Mouse (Mus musculus): Measurements from ENCODE around the gene Foxj3. TPM values are rescaled to one million over a fixed set of nuclear protein-coding genes. Genes with fewer than 3 reads are reported as not detected.

Foxj3 gene
- polyA plus RNA-seq, 1 experiment = 32.3 TPM

DNA sequence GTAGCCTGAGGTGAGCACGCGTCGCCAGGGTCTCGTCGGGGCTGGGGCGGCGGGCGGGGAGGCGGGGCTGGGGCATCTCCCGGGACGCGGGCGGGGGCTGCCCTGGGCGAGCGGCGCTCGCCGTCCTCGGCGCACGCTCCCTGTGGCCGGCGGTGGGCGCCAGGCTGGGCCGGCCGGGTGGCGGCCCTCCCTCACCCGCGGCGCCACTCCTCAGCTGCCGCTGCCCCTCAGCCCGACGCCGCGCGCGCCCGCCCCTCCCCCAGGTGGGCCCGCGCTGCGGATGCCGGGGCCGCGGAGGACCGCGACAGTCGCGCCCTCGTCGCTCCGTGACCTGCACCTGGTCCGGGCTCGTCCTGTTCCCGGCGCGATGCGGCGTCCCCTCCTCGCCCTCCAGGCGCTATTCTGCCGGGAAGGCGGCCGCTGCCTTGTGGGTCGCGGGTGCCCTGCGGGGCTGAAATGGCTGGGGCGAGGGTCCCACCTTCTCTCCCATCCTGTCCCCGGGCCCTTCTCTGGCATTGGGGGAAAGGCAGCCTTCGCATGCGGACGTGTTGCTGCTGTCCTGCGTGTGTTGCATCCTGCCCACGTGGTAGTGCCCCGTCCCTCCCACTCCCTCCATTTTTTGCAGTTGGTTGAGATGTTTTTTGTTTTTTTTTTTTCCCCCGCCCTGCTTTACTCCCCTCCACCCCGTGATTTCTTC is 3.2 kb downstream of the Foxj3 start:
- WGBS = under 1% methylated on average over 42 of the region's 76 CpGs
- peak overlapping the region; percentile 75 for H3K27ac ChIP-seq (ENCODE audit: insufficient read depth, low read length)
- peak; percentile 51 to 66 for DNase-seq
- peak overlapping the region; percentile 94 for H3K4me3 ChIP-seq (replicated peaks; ENCODE audit: insufficient read depth, low read depth, low read length)
- TF ChIP-seq CTCF (IDR thresholded peaks at IDR 0.05; ENCODE audit: borderline replicate concordance, insufficient read depth, low read depth, low read length) = no peak
- TF ChIP-seq POLR2A (IDR thresholded peaks at IDR 0.05; ENCODE audit: borderline replicate concordance, insufficient read depth, low read length) = no peak
- H3K27me3 ChIP-seq (ENCODE audit: control insufficient read depth, insufficient read depth, low read length) = no peaks in the 10 kb centered on the region
- H3K4me1 ChIP-seq (ENCODE audit: control insufficient read depth, insufficient read depth, low read length) = peaks cover 2% of the 10 kb centered on the region; the same call in 1 of the 2 replicates

DNA sequence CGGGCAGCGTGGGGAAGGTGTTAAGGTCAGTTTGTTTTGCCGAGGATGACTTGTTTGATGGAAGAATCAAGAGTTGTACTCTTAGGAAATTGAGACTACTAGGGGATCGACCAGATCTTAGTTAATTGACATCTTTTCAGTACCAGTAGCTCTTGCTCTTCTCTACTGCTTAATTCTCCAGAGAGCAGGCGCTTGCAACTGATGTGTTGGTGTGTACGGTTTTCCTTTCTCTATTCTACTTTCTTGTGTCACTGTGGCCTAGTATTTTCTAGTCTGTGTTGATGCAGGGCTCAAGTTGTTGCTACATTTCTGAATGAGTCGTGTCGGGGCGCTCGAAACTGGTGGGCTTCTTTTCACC is 3.7 kb downstream of the Foxj3 start:
- 2% methylated on average over 10 of the region's 10 CpGs for WGBS
- TF ChIP-seq POLR2A (IDR thresholded peaks at IDR 0.05; ENCODE audit: borderline replicate concordance, insufficient read depth, low read length) (no peak), CTCF (IDR thresholded peaks at IDR 0.05; ENCODE audit: borderline replicate concordance, insufficient read depth, low read depth, low read length) (no peak)
- Histone ChIP-seq H3K27ac (ENCODE audit: insufficient read depth, low read length) (no peak overlapping the region), H3K4me1 (ENCODE audit: control insufficient read depth, insufficient read depth, low read length) (peaks cover 2% of the 10 kb centered on the region; the same call in 1 of the 2 replicates), H3K4me3 (replicated peaks; ENCODE audit: insufficient read depth, low read depth, low read length) (peak overlapping the region; percentile 94), H3K27me3 (ENCODE audit: control insufficient read depth, insufficient read depth, low read length) (no peaks in the 10 kb centered on the region)
- no peak for DNase-seq

DNA sequence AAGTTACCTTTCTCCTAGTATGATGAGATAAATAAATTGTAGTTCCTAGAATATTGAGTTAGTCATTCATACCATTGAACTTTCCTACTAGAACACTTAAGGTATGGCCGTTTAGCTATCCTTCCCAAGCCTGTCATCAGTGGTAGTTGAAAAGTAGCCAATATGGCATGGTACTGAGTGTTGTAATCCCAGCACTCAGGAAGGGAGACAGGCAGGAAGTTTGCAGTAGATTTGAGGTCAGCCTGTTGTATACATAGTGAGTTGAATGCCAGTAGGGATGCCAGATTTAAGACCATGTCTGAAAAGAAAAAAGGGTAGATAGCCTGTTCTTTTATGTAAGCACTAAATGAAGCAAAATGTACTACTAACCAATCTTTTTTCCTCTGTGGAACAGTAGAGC is 14.1 kb downstream of the Foxj3 start:
- WGBS = 17% methylated on average over 1 of the region's 1 CpGs
- peak in 1 of 2 experiments; percentile 13 for DNase-seq
- Histone ChIP-seq H3K27ac (ENCODE audit: insufficient read depth, low read length) (no peak overlapping the region), H3K4me3 (replicated peaks; ENCODE audit: insufficient read depth, low read depth, low read length) (no peak overlapping the region), H3K4me1 (ENCODE audit: control insufficient read depth, insufficient read depth, low read length) (peaks cover 2% of the 10 kb centered on the region), H3K27me3 (ENCODE audit: control insufficient read depth, insufficient read depth, low read length) (no peaks in the 10 kb centered on the region)
- TF ChIP-seq CTCF (IDR thresholded peaks at IDR 0.05; ENCODE audit: borderline replicate concordance, insufficient read depth, low read depth, low read length) = no peak

DNA sequence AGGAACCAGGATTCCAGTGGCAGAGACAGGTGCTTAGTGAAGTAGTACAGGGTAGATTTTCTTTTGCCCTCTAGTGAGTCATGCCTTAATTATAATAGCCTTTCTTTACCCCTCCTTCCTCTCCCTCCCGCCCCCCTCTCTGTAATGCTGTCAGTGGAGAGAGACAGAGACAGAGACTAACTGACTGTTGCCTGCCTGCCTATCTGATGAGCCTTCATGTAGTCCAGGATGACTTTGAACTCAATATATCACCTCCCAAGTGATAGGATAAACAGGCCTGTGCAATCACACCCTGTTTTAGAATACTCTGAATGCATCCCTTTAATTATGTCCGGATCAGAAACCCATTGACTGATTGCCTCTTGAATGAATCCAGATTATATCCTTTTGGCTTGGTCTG is 18.7 kb downstream of the Foxj3 start:
- 88% methylated on average over 2 of the region's 2 CpGs for WGBS
- Histone ChIP-seq H3K4me3 (replicated peaks; ENCODE audit: insufficient read depth, low read depth, low read length) (no peak overlapping the region), H3K4me1 (ENCODE audit: control insufficient read depth, insufficient read depth, low read length) (peaks cover 2% of the 10 kb centered on the region), H3K27me3 (ENCODE audit: control insufficient read depth, insufficient read depth, low read length) (no peaks in the 10 kb centered on the region), H3K27ac (ENCODE audit: insufficient read depth, low read length) (no peak overlapping the region)
- DNase-seq = no peak
- no peak for TF ChIP-seq CTCF (IDR thresholded peaks at IDR 0.05; ENCODE audit: borderline replicate concordance, insufficient read depth, low read depth, low read length)
- TF ChIP-seq POLR2A (IDR thresholded peaks at IDR 0.05; ENCODE audit: borderline replicate concordance, insufficient read depth, low read length) = no peak

DNA sequence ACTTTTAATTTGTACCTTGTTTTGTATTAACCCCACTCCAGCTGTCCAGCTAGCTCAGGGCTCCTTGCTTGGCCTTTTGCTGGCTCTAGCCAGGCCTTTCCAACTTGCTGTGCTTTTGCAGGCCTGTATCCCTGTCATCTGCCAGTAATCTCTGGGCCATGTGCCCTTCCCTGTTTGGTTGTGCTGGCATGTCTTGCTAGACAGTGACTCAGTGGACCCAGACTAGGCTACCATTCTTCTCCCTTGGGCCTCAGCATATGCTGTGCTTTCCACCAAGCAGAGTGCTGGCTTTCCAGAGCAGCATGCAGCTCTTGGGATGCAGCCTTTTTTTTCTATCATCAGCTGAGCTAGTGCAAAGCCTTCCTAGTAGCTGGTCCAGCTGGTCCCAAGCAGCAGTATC is 26.3 kb downstream of the Foxj3 start:
- DNase-seq = peak in 1 of 2 experiments; percentile 53
- Histone ChIP-seq H3K4me3 (replicated peaks; ENCODE audit: insufficient read depth, low read depth, low read length) (no peak overlapping the region), H3K4me1 (ENCODE audit: control insufficient read depth, insufficient read depth, low read length) (peaks cover 4% of the 10 kb centered on the region), H3K27me3 (ENCODE audit: control insufficient read depth, insufficient read depth, low read length) (no peaks in the 10 kb centered on the region), H3K27ac (ENCODE audit: insufficient read depth, low read length) (0 out of 2 replicates have a peak overlapping the region, but pooled peaks have one; percentile 1)
- TF ChIP-seq POLR2A (IDR thresholded peaks at IDR 0.05; ENCODE audit: borderline replicate concordance, insufficient read depth, low read length) = no peak
- no peak for TF ChIP-seq CTCF (IDR thresholded peaks at IDR 0.05; ENCODE audit: borderline replicate concordance, insufficient read depth, low read depth, low read length)

DNA sequence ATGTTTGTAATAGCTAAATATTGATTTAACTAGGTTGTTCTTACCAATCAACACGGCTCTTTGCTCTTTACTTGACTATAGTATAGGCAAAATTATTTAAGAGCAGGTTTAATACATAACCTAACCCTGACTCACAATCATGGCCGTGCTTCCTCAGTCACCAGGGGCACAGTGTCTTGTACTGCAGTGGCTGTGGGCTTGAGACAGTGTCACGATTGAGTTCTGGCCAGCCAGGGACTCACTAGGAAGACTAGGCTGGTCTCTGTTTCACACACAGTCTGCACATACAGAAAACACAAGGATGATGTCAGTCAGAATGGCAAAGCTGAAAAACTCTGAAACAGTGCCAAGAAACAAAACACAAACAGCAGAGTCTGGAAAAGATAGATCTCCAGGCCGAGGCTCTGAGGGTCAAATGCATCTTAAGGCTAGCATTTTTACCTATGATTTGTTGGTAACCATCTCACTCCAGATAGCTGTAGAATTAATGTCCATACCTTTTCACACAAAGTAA is 29.6 kb downstream of the Foxj3 start:
- Histone ChIP-seq H3K4me1 (ENCODE audit: control insufficient read depth, insufficient read depth, low read length) (peaks cover 4% of the 10 kb centered on the region), H3K27me3 (ENCODE audit: control insufficient read depth, insufficient read depth, low read length) (no peaks in the 10 kb centered on the region), H3K27ac (ENCODE audit: insufficient read depth, low read length) (no peak overlapping the region), H3K4me3 (replicated peaks; ENCODE audit: insufficient read depth, low read depth, low read length) (no peak overlapping the region)
- 40% methylated on average over 4 of the region's 4 CpGs for WGBS
- TF ChIP-seq CTCF (IDR thresholded peaks at IDR 0.05; ENCODE audit: borderline replicate concordance, insufficient read depth, low read depth, low read length) = no peak
- no peak for TF ChIP-seq POLR2A (IDR thresholded peaks at IDR 0.05; ENCODE audit: borderline replicate concordance, insufficient read depth, low read length)
- peak in 1 of 2 experiments; percentile 39 for DNase-seq

DNA sequence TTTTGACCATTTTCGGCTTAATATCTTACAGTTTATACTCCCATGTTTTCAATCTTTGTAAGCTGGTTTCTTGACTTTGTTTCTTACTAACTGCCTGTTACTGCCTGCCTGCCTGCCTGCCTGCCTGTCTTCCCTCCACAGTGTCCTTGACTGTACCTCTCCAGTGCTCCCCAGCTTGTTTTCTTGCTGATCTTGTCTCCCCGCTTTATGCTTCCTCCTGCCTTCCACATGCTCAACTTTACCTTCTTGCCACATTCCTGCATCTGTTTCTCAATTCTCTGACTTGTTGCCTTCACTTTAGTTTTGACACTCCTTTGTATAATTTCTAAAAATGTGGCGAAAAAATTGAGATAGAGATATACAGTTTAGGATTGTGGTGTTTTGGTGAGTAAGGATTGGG is 35.9 kb downstream of the Foxj3 start:
- DNase-seq = no peak
- no peak for TF ChIP-seq POLR2A (IDR thresholded peaks at IDR 0.05; ENCODE audit: borderline replicate concordance, insufficient read depth, low read length)
- no peak for TF ChIP-seq CTCF (IDR thresholded peaks at IDR 0.05; ENCODE audit: borderline replicate concordance, insufficient read depth, low read depth, low read length)
- Histone ChIP-seq H3K27me3 (ENCODE audit: control insufficient read depth, insufficient read depth, low read length) (no peaks in the 10 kb centered on the region), H3K4me3 (replicated peaks; ENCODE audit: insufficient read depth, low read depth, low read length) (no peak overlapping the region), H3K4me1 (ENCODE audit: control insufficient read depth, insufficient read depth, low read length) (no peaks in the 10 kb centered on the region), H3K27ac (ENCODE audit: insufficient read depth, low read length) (no peak overlapping the region)
- WGBS = 95% methylated on average over 3 of the region's 3 CpGs

DNA sequence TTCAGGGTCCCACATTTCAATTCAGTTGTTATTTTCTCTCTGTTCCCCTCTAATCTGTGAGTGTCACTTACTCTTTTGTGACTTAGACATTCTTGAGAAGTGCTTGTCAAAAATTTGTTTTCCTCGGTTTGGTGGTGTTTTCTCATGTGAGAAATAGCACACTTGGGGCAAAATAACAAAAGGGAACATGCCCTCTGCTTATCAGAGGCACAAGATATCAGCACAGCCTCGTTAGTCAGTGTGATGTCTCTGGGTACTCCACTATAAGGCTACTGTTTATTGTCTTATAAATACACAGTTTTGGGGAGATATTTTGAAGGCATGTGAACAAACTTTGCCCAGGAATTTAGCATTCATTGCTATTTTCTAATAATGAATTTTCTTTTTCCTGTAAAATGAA is 37.7 kb downstream of the Foxj3 start:
- no peak for TF ChIP-seq POLR2A (IDR thresholded peaks at IDR 0.05; ENCODE audit: borderline replicate concordance, insufficient read depth, low read length)
- no peak for TF ChIP-seq CTCF (IDR thresholded peaks at IDR 0.05; ENCODE audit: borderline replicate concordance, insufficient read depth, low read depth, low read length)
- no peak overlapping the region for H3K27ac ChIP-seq (ENCODE audit: insufficient read depth, low read length)
- H3K4me3 ChIP-seq (replicated peaks; ENCODE audit: insufficient read depth, low read depth, low read length) = no peak overlapping the region
- 71% methylated on average over 2 of the region's 2 CpGs for WGBS
- no peaks in the 10 kb centered on the region for H3K27me3 ChIP-seq (ENCODE audit: control insufficient read depth, insufficient read depth, low read length)
- no peak for DNase-seq
- no peaks in the 10 kb centered on the region for H3K4me1 ChIP-seq (ENCODE audit: control insufficient read depth, insufficient read depth, low read length)

All from cerebellum, adult 2 months (tissue).